Mouse (Mus musculus): ENCODE data around the gene Msh2.

The Msh2 gene

GRCm38 (mm10) chr17:87700101-87700500 lies 28.0 kb downstream of the Msh2 start:
- DNase-seq (ENCODE audit: low spot score), result no peak

GRCm38 (mm10) chr17:87724727-87725126 lies 52.6 kb downstream of the Msh2 start:
- no peak for DNase-seq (ENCODE audit: low spot score)

GRCm38 (mm10) chr17:87726489-87727356 lies 54.6 kb downstream of the Msh2 start:
- no peak for DNase-seq (ENCODE audit: low spot score)

- no peak for DNase-seq (ENCODE audit: low spot score)
Measured at GRCm38 (mm10) chr17:87731962-87732361, 59.8 kb downstream of the Msh2 start.

- DNase-seq (ENCODE audit: low spot score), result no peak
Measured at GRCm38 (mm10) chr17:87734471-87734870, 62.3 kb downstream of the Msh2 start.

GRCm38 (mm10) chr17:87737144-87737543 lies 65.0 kb downstream of the Msh2 start:
- DNase-seq (ENCODE audit: low spot score), result no peak

GRCm38 (mm10) chr17:87739835-87740234 lies 67.7 kb downstream of the Msh2 start:
- DNase-seq (ENCODE audit: low spot score), result no peak

GRCm38 (mm10) chr17:87744985-87745925 lies 73.1 kb downstream of the Msh2 start:
- no peak for DNase-seq (ENCODE audit: low spot score)

- DNase-seq (ENCODE audit: low spot score), result peak; percentile 20
Measured at GRCm38 (mm10) chr17:87745926-87746888, 74.1 kb downstream of the Msh2 start.

- DNase-seq (ENCODE audit: low spot score), result no peak
Measured at GRCm38 (mm10) chr17:87760315-87760714, 88.2 kb downstream of the Msh2 start.

- no peak for DNase-seq (ENCODE audit: low spot score)
Measured at GRCm38 (mm10) chr17:87763146-87763545, 91.0 kb downstream of the Msh2 start.

GRCm38 (mm10) chr17:87765031-87765430 lies 92.9 kb downstream of the Msh2 start:
- no peak for DNase-seq (ENCODE audit: low spot score)

- DNase-seq (ENCODE audit: low spot score), result no peak
Measured at GRCm38 (mm10) chr17:87766888-87767287, 94.8 kb downstream of the Msh2 start.

- no peak for DNase-seq (ENCODE audit: low spot score)
Measured at GRCm38 (mm10) chr17:87770766-87771165, 98.6 kb downstream of the Msh2 start.

GRCm38 (mm10) chr17:87773175-87773574 lies 101.0 kb downstream of the Msh2 start:
- no peak for DNase-seq (ENCODE audit: low spot score)

All from yolk sac, embryonic 10.5 days (tissue).